Mouse (Mus musculus): ENCODE data around the gene Cntf. TPM values are rescaled to one million over a fixed set of nuclear protein-coding genes. Genes with fewer than 3 reads are reported as not detected.
A peak's percentile ranks its signal among the peaks of the same experiment; 100 is the strongest.

Cntf gene
- polyA plus RNA-seq (2015; fragmentation: Nextera tagmentation; extraction: Ambion mirVana): 2.6 TPM in 2 replicates

DNA sequence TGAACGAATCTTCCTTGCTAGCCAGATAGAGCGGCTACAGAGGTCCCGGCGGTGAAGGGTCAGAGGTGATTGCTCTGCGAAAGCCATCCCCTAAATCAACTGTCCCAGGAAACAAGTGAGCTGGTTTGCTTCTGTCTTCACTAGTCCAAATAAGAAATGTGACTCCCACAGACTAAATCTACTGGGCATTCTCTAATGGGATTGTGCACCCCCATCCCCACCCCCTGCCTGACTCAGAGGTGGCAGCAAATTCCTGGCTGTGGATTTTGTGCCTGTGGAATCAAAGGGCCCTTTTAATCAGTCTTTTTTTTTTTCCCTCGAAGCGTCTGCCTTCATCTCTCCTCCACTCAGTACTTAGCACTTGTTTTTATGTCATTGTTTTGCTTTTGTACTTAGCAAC, at the start of gene Cntf:
Gene Cntf, minus strand, starts transcription at position 325 of the 400 bp plus-strand sequence.
- WGBS: 38% methylated on average over 7 of the region's 7 CpGs
- peak; percentile 55; the same call in 1 of the 2 replicates for ATAC-seq (ENCODE audit: low FRiP score, low TSS enrichment)
- no peaks in the 10 kb centered on the region for H3K27me3 ChIP-seq (ENCODE audit: insufficient read depth, low read length)
- H3K4me2 ChIP-seq (replicated peaks; ENCODE audit: low read depth, low read length): no peak within 1 kb of the TSS
- peaks cover 55% of the 10 kb centered on the region for H3K36me3 ChIP-seq (ENCODE audit: insufficient read depth, low read length)
- 0 out of 2 replicates have a peak, but pooled peaks cover 4% of the 10 kb centered on the region for H3K4me1 ChIP-seq (ENCODE audit: insufficient read depth, low read length)
- no peak within 1 kb of the TSS for H3K9ac ChIP-seq (replicated peaks; ENCODE audit: low read length)
- H3K4me3 ChIP-seq (ENCODE audit: low read length): no peak within 1 kb of the TSS
- H3K27ac ChIP-seq (ENCODE audit: low read length): no peak within 1 kb of the TSS
- H3K9me3 ChIP-seq (ENCODE audit: low read length): no peaks in the 10 kb centered on the region

DNA sequence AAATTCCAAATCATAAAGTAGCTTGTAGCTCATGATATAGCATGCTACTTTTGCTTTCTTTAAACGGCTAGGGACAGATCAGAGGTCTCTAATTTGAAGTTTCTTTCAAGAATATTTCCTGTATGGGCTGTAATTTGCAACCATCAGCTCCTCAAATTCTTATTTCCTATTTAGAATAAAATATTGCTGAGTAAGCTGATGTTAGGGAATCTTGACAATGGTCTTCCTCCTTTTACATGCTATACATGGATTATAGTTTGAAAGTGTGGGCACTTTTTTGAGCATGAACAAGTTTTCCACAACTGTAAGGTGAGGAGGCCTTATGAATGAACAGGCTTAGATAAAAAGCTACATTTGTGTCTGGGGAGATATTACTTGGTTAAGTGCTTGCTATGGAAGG, 48.5 kb upstream of the Cntf start:
- 78% methylated on average over 1 of the region's 1 CpGs for WGBS

GRCm38 (mm10) chr19:12812644-12813364, 47.4 kb upstream of the Cntf start:
- WGBS: 65% methylated on average over 1 of the region's 1 CpGs

More for the DNA sequence above, 48.5 kb upstream of the Cntf start:
- Histone ChIP-seq H3K4me3 (ENCODE audit: low read length) (no peak overlapping the region), H3K27me3 (ENCODE audit: insufficient read depth, low read length) (no peaks in the 10 kb centered on the region), H3K4me2 (replicated peaks; ENCODE audit: low read depth, low read length) (no peak overlapping the region), H3K36me3 (ENCODE audit: insufficient read depth, low read length) (no peaks in the 10 kb centered on the region), H3K4me1 (ENCODE audit: insufficient read depth, low read length) (no peaks in the 10 kb centered on the region), H3K9me3 (ENCODE audit: low read length) (no peaks in the 10 kb centered on the region), H3K27ac (ENCODE audit: low read length) (no peak overlapping the region), H3K9ac (replicated peaks; ENCODE audit: low read length) (no peak overlapping the region)
- ATAC-seq (ENCODE audit: low FRiP score, low TSS enrichment): no peak

GRCm38 (mm10) chr19:12806214-12806613, 40.8 kb upstream of the Cntf start:
- no peaks in the 10 kb centered on the region for H3K27me3 ChIP-seq (ENCODE audit: insufficient read depth, low read length)
- no peaks in the 10 kb centered on the region for H3K36me3 ChIP-seq (ENCODE audit: insufficient read depth, low read length)
- H3K9ac ChIP-seq (replicated peaks; ENCODE audit: low read length): no peak overlapping the region
- H3K4me2 ChIP-seq (replicated peaks; ENCODE audit: low read depth, low read length): no peak overlapping the region
- H3K27ac ChIP-seq (ENCODE audit: low read length): no peak overlapping the region
- ATAC-seq (ENCODE audit: low FRiP score, low TSS enrichment): no peak
- H3K4me3 ChIP-seq (ENCODE audit: low read length): no peak overlapping the region
- no peaks in the 10 kb centered on the region for H3K9me3 ChIP-seq (ENCODE audit: low read length)
- 71% methylated on average over 2 of the region's 2 CpGs for WGBS
- no peaks in the 10 kb centered on the region for H3K4me1 ChIP-seq (ENCODE audit: insufficient read depth, low read length)

More at GRCm38 (mm10) chr19:12812644-12813364, 47.4 kb upstream of the Cntf start:
- Histone ChIP-seq H3K36me3 (ENCODE audit: insufficient read depth, low read length) (no peaks in the 10 kb centered on the region), H3K4me3 (ENCODE audit: low read length) (no peak overlapping the region), H3K27ac (ENCODE audit: low read length) (no peak overlapping the region), H3K27me3 (ENCODE audit: insufficient read depth, low read length) (no peaks in the 10 kb centered on the region), H3K4me2 (replicated peaks; ENCODE audit: low read depth, low read length) (no peak overlapping the region), H3K9ac (replicated peaks; ENCODE audit: low read length) (no peak overlapping the region), H3K4me1 (ENCODE audit: insufficient read depth, low read length) (no peaks in the 10 kb centered on the region), H3K9me3 (ENCODE audit: low read length) (no peaks in the 10 kb centered on the region)
- ATAC-seq (ENCODE audit: low FRiP score, low TSS enrichment): no peak

DNA sequence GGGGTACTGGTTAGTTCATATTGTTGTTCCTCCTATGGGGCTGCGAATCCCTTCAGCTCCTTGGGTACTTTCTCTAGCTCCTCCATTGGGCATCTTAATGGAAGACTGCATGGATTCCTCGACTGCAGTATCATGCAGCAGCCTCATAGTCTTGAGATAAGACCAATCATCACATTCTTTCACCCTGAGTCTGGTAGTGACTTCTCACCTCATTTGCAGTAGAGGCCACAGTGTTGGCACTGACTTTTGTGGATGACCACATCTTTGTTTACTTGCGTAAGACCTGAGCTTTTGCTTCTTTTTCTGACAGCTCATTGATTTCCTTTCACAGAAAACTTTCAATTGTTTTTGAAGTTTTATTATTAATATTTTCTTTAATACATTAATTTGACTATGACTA, 40.3 kb upstream of the Cntf start:
- H3K9ac ChIP-seq (replicated peaks; ENCODE audit: low read length): no peak overlapping the region
- no peak overlapping the region for H3K4me2 ChIP-seq (replicated peaks; ENCODE audit: low read depth, low read length)
- no peak overlapping the region for H3K27ac ChIP-seq (ENCODE audit: low read length)
- no peak overlapping the region for H3K4me3 ChIP-seq (ENCODE audit: low read length)
- H3K4me1 ChIP-seq (ENCODE audit: insufficient read depth, low read length): no peaks in the 10 kb centered on the region
- 87% methylated on average over 3 of the region's 3 CpGs for WGBS
- no peaks in the 10 kb centered on the region for H3K9me3 ChIP-seq (ENCODE audit: low read length)
- no peaks in the 10 kb centered on the region for H3K27me3 ChIP-seq (ENCODE audit: insufficient read depth, low read length)
- H3K36me3 ChIP-seq (ENCODE audit: insufficient read depth, low read length): no peaks in the 10 kb centered on the region
- no peak for ATAC-seq (ENCODE audit: low FRiP score, low TSS enrichment)

DNA sequence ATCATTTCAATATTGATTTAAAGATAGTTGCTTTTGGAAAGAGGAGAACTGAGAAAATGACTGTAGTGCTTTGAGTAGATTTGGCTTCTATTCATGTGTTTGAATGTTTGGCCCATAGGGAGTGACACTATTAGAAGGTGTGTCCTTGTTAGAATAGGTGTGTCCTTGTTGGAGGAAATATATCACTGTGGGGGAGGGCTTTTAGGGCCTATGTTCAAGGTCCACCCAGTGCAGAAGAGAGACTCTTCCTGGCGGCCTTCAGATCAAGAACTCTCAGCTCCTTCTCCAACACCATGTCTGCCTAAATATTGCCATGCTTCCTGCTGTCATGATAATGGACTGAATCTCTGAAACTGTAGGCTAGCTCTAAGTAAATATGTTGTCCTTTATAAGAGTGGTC, 38.8 kb upstream of the Cntf start:
- 77% methylated on average over 1 of the region's 1 CpGs for WGBS
- Histone ChIP-seq H3K4me1 (ENCODE audit: insufficient read depth, low read length) (no peaks in the 10 kb centered on the region), H3K4me2 (replicated peaks; ENCODE audit: low read depth, low read length) (no peak overlapping the region), H3K4me3 (ENCODE audit: low read length) (no peak overlapping the region), H3K27me3 (ENCODE audit: insufficient read depth, low read length) (no peaks in the 10 kb centered on the region), H3K9me3 (ENCODE audit: low read length) (no peaks in the 10 kb centered on the region), H3K36me3 (ENCODE audit: insufficient read depth, low read length) (no peaks in the 10 kb centered on the region), H3K9ac (replicated peaks; ENCODE audit: low read length) (no peak overlapping the region), H3K27ac (ENCODE audit: low read length) (no peak overlapping the region)
- ATAC-seq (ENCODE audit: low FRiP score, low TSS enrichment): no peak

- Histone ChIP-seq H3K4me3 (ENCODE audit: low read length) (no peak overlapping the region), H3K9me3 (ENCODE audit: low read length) (no peaks in the 10 kb centered on the region), H3K36me3 (ENCODE audit: insufficient read depth, low read length) (no peaks in the 10 kb centered on the region), H3K27me3 (ENCODE audit: insufficient read depth, low read length) (no peaks in the 10 kb centered on the region), H3K4me2 (replicated peaks; ENCODE audit: low read depth, low read length) (no peak overlapping the region), H3K27ac (ENCODE audit: low read length) (no peak overlapping the region), H3K4me1 (ENCODE audit: insufficient read depth, low read length) (no peaks in the 10 kb centered on the region), H3K9ac (replicated peaks; ENCODE audit: low read length) (no peak overlapping the region)
- ATAC-seq (ENCODE audit: low FRiP score, low TSS enrichment): no peak
- 72% methylated on average over 3 of the region's 3 CpGs for WGBS
Measured at GRCm38 (mm10) chr19:12802830-12803229, 37.4 kb upstream of the Cntf start.

DNA sequence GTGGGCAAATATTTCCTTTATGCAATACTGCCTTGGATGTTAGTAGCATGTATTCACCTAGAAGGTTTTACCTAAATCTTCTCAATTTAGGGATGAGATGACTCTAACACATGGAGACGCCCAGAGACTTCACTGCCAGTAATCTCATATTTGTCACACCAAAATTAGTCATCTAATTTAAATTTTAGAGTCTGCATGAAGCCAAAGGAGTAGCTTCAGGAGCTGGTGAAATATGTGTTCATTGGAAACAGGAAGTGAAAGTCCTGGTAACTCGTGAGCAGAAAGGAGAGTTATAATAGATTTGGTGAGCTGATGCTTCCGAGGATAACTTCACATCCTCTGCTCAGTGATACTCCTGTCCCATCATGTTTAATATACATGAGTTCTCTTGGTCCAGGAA, 35.6 kb upstream of the Cntf start:
- Histone ChIP-seq H3K9me3 (ENCODE audit: low read length) (no peaks in the 10 kb centered on the region), H3K27ac (ENCODE audit: low read length) (no peak overlapping the region), H3K27me3 (ENCODE audit: insufficient read depth, low read length) (no peaks in the 10 kb centered on the region), H3K4me1 (ENCODE audit: insufficient read depth, low read length) (no peaks in the 10 kb centered on the region), H3K36me3 (ENCODE audit: insufficient read depth, low read length) (no peaks in the 10 kb centered on the region), H3K4me2 (replicated peaks; ENCODE audit: low read depth, low read length) (no peak overlapping the region), H3K4me3 (ENCODE audit: low read length) (no peak overlapping the region), H3K9ac (replicated peaks; ENCODE audit: low read length) (no peak overlapping the region)
- WGBS: 67% methylated on average over 3 of the region's 3 CpGs
- no peak for ATAC-seq (ENCODE audit: low FRiP score, low TSS enrichment)

DNA sequence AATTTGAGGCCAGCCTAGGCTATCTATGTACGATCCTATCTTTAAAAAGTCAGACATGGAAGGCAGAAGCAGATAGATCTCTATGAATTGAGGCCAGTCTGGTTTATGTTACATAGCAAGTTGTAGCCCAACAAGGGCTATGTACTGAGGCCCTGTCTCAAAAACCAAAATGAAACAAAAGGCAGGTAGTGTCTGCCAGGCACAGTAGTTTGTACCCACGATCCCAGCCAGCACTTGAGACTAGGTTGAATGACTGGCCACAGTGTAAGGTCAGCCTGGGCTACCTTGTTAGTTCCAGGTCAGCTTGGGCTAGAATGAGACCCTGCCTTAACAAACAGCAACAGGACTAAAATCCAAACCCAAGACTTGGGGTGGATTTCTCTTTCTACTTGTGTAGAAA, 35.2 kb upstream of the Cntf start:
- Histone ChIP-seq H3K27me3 (ENCODE audit: insufficient read depth, low read length) (no peaks in the 10 kb centered on the region), H3K4me2 (replicated peaks; ENCODE audit: low read depth, low read length) (no peak overlapping the region), H3K4me1 (ENCODE audit: insufficient read depth, low read length) (no peaks in the 10 kb centered on the region), H3K9ac (replicated peaks; ENCODE audit: low read length) (no peak overlapping the region), H3K9me3 (ENCODE audit: low read length) (no peaks in the 10 kb centered on the region), H3K36me3 (ENCODE audit: insufficient read depth, low read length) (no peaks in the 10 kb centered on the region), H3K4me3 (ENCODE audit: low read length) (no peak overlapping the region), H3K27ac (ENCODE audit: low read length) (no peak overlapping the region)
- ATAC-seq (ENCODE audit: low FRiP score, low TSS enrichment): no peak
- 68% methylated on average over 2 of the region's 2 CpGs for WGBS

DNA sequence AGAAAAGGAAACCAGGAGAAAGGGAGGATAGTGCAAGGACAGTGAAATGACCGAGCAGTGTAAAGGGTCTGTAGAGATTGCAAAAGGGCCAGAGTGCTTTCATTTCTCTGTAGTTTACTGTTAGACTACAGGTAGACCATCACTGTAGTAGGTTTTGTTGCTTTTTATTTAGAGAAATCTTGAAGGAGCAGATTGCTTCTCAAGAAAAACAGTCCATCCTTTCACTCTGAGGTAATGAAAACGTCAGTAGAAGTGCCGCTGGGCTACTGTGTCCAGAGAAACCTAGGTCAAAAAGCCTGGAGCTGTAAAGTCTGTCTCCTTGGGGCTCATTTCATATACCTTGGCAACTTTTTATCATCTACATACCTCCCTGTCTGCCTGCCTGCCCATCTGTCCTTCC, 33.6 kb upstream of the Cntf start:
- Histone ChIP-seq H3K27ac (ENCODE audit: low read length) (no peak overlapping the region), H3K36me3 (ENCODE audit: insufficient read depth, low read length) (no peaks in the 10 kb centered on the region), H3K4me2 (replicated peaks; ENCODE audit: low read depth, low read length) (no peak overlapping the region), H3K27me3 (ENCODE audit: insufficient read depth, low read length) (no peaks in the 10 kb centered on the region), H3K9me3 (ENCODE audit: low read length) (no peaks in the 10 kb centered on the region), H3K9ac (replicated peaks; ENCODE audit: low read length) (no peak overlapping the region), H3K4me3 (ENCODE audit: low read length) (no peak overlapping the region), H3K4me1 (ENCODE audit: insufficient read depth, low read length) (no peaks in the 10 kb centered on the region)
- no peak for ATAC-seq (ENCODE audit: low FRiP score, low TSS enrichment)
- WGBS: 80% methylated on average over 3 of the region's 3 CpGs

Measured in kidney, embryonic 16.5 days (tissue).